Mouse (Mus musculus) midbrain, embryonic 14.5 days (tissue): ENCODE measurements at regions not wholly inside any gene's neighbourhood (a gene's known extent, or its start where the extent isn't known, plus 50 kb on each side); places are given as distances from the start of the nearest gene placed in this dataset.

Experiments
- ATAC-seq: fragments of 200-750 bp; cut with Nextera tagmentation; 2 replicates; pipeline ENCODE4 v1.8.0; 2017; ENCODE audit warnings: moderate number of reproducible peaks, moderate library complexity; ENCODE audit not compliant: low FRiP score, low TSS enrichment
- DNase-seq: peaks from one replicate; pipeline ENCODE4 v3.0.0-alpha.2; 2015
- H3K27ac ChIP-seq: fragments of 300-500 bp; sonication (generic); replicated peaks from 2 replicates; pipeline ENCODE4 v1.5.1; 2014; ENCODE audit warnings: mild to moderate bottlenecking, low read depth, low read length, moderate library complexity
- H3K27me3 ChIP-seq: fragments of 300-500 bp; sonication (generic); 2 replicates; pipeline ENCODE4 v1.6.1; 2014; ENCODE audit warnings: low read length, control low read depth, mixed read lengths; ENCODE audit not compliant: control insufficient read depth, insufficient read depth
- H3K36me3 ChIP-seq: fragments of 300-500 bp; sonication (generic); 2 replicates; pipeline ENCODE4 v1.6.1; 2014; ENCODE audit warnings: low read length, control low read depth; ENCODE audit not compliant: control insufficient read depth, insufficient read depth
- H3K4me1 ChIP-seq: fragments of 300-500 bp; sonication (generic); 2 replicates; pipeline ENCODE4 v1.6.1; 2014; ENCODE audit warnings: mild to moderate bottlenecking, antibody characterized with exemption, low read length, control low read depth; ENCODE audit not compliant: control insufficient read depth, insufficient read depth
- H3K4me2 ChIP-seq: fragments of 300-500 bp; sonication (generic); 2 replicates; pipeline ENCODE4 v1.6.1; 2014; ENCODE audit warnings: mild to moderate bottlenecking, low read length, moderate library complexity
- H3K4me3 ChIP-seq: fragments of 300-500 bp; sonication (generic); replicated peaks from 2 replicates; pipeline ENCODE4 v1.5.1; 2014; ENCODE audit warnings: low read depth, low read length
- H3K9ac ChIP-seq: fragments of 300-500 bp; sonication (generic); replicated peaks from 2 replicates; pipeline ENCODE4 v1.6.1; 2014; ENCODE audit warnings: mild to moderate bottlenecking, low read length, moderate library complexity
- H3K9me3 ChIP-seq: fragments of 300-500 bp; sonication (generic); 2 replicates; pipeline ENCODE4 v1.6.1; 2016; ENCODE audit warnings: low read length, control low read depth, mixed read lengths; ENCODE audit not compliant: control insufficient read depth
- WGBS: fragments of 180-500 bp; shearing (Covaris S2); extraction: QIAGEN DNeasy Blood & Tissue Kit; methylation state at CpG from one replicate; pipeline ENCODE4 v1.1.7; 2014; 5-methylcytosine and 5-hydroxymethylcytosine counted together

GRCm38 (mm10) chr3:21497011-21497410, 579.4 kb upstream of the Tbl1xr1 start:
- DNase-seq (no peak), ATAC-seq (no peak)
- H3K27me3 ChIP-seq = no peaks in the 10 kb centered on the region
- no peaks in the 10 kb centered on the region for H3K36me3 ChIP-seq
- peaks cover 7% of the 10 kb centered on the region for H3K4me1 ChIP-seq
- no peak overlapping the region for H3K4me3 ChIP-seq
- 53% methylated on average over 1 of the region's 1 CpGs for WGBS
- no peak overlapping the region for H3K9ac ChIP-seq
- no peak overlapping the region for H3K27ac ChIP-seq
- no peaks in the 10 kb centered on the region for H3K9me3 ChIP-seq
- H3K4me2 ChIP-seq = no peak overlapping the region

DNA sequence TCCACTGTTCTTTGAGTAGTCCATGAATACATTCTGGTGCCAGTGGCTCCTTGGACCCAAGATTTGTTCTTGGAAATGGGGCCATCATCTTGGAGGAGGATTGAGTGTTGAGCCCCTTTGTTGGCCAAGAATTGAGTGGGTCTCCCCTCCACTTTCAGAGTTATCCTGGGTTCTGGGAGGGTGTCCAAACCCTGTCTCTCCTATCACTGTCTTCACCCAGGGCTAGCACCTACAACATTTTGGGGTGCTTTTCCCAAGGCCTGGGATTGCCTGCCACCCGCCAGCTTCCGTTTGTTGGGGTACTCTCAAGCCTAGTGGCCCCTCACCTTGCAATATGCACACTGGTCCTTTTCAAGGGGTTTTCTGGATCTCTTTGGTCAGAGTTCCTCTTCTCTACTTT, 568.8 kb upstream of the Tbl1xr1 start:
- no peaks in the 10 kb centered on the region for H3K36me3 ChIP-seq
- no peak overlapping the region for H3K4me2 ChIP-seq
- peaks cover 30% of the 10 kb centered on the region for H3K9me3 ChIP-seq
- DNase-seq (no peak), ATAC-seq (no peak)
- no peaks in the 10 kb centered on the region for H3K27me3 ChIP-seq
- no peak overlapping the region for H3K27ac ChIP-seq
- H3K4me1 ChIP-seq = no peaks in the 10 kb centered on the region
- 98% methylated on average over 2 of the region's 2 CpGs for WGBS
- H3K9ac ChIP-seq = no peak overlapping the region
- no peak overlapping the region for H3K4me3 ChIP-seq

- DNase-seq (no peak), ATAC-seq (no peak)
- H3K9me3 ChIP-seq = peaks cover 24% of the 10 kb centered on the region
- no peak overlapping the region for H3K4me3 ChIP-seq
- no peaks in the 10 kb centered on the region for H3K4me1 ChIP-seq
- WGBS = 83% methylated on average over 4 of the region's 4 CpGs
- H3K36me3 ChIP-seq = no peaks in the 10 kb centered on the region
- H3K4me2 ChIP-seq = no peak overlapping the region
- H3K27ac ChIP-seq = no peak overlapping the region
- no peaks in the 10 kb centered on the region for H3K27me3 ChIP-seq
- no peak overlapping the region for H3K9ac ChIP-seq
Observed at GRCm38 (mm10) chr3:21512081-21512480, 564.4 kb upstream of the Tbl1xr1 start.

- DNase-seq (peak; percentile 79), ATAC-seq (peak; percentile 81)
- Histone ChIP-seq H3K4me3 (no peak overlapping the region), H3K27me3 (no peaks in the 10 kb centered on the region), H3K27ac (peak overlapping the region; percentile 60; the same call in 1 of the 2 replicates), H3K9ac (no peak overlapping the region), H3K4me2 (no peak overlapping the region), H3K36me3 (no peaks in the 10 kb centered on the region), H3K4me1 (peaks cover 10% of the 10 kb centered on the region), H3K9me3 (no peaks in the 10 kb centered on the region)
- 5% methylated on average over 1 of the region's 1 CpGs for WGBS
Observed at GRCm38 (mm10) chr3:21524426-21524937, 552.0 kb upstream of the Tbl1xr1 start.

- Histone ChIP-seq H3K27ac (no peak overlapping the region), H3K9ac (no peak overlapping the region), H3K36me3 (no peaks in the 10 kb centered on the region), H3K4me2 (no peak overlapping the region), H3K27me3 (no peaks in the 10 kb centered on the region), H3K4me3 (no peak overlapping the region), H3K9me3 (no peaks in the 10 kb centered on the region), H3K4me1 (no peaks in the 10 kb centered on the region)
- WGBS = 70% methylated on average over 5 of the region's 5 CpGs
- DNase-seq (peak; percentile 17), ATAC-seq (no peak)
Observed at GRCm38 (mm10) chr3:21530862-21531261, 545.6 kb upstream of the Tbl1xr1 start.

DNA sequence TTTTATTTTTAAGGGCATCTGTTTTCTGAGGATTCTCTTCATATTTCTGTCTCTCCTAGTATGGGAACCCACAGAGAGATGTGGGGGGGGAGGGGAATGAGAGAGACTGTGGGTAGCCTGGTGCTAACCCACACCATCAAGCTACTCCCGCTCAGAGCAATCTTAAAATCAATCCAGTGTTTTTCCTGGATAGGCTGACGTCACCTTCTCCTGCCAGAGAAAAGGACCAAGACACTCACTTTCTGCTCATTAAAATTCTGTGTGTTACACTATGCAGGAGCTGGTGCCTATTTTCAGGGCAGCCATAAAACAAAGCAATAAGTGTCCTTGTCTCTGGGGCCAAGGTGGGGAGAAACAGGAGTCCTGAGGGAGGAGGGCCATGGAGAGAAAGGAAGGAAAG, 537.3 kb upstream of the Tbl1xr1 start:
- no peak overlapping the region for H3K27ac ChIP-seq
- WGBS = 52% methylated on average over 2 of the region's 2 CpGs
- no peak overlapping the region for H3K4me2 ChIP-seq
- DNase-seq = peak; percentile 18
- no peaks in the 10 kb centered on the region for H3K9me3 ChIP-seq
- H3K4me3 ChIP-seq = no peak overlapping the region
- H3K27me3 ChIP-seq = no peaks in the 10 kb centered on the region
- H3K9ac ChIP-seq = no peak overlapping the region
- H3K36me3 ChIP-seq = no peaks in the 10 kb centered on the region
- 0 out of 2 replicates have a peak, but pooled peaks cover 3% of the 10 kb centered on the region for H3K4me1 ChIP-seq
- no peak for ATAC-seq

- WGBS = 68% methylated on average over 2 of the region's 2 CpGs
- no peak for ATAC-seq
- peak; percentile 43 for DNase-seq
Observed at GRCm38 (mm10) chr3:21544456-21544855, 532.0 kb upstream of the Tbl1xr1 start.

DNA sequence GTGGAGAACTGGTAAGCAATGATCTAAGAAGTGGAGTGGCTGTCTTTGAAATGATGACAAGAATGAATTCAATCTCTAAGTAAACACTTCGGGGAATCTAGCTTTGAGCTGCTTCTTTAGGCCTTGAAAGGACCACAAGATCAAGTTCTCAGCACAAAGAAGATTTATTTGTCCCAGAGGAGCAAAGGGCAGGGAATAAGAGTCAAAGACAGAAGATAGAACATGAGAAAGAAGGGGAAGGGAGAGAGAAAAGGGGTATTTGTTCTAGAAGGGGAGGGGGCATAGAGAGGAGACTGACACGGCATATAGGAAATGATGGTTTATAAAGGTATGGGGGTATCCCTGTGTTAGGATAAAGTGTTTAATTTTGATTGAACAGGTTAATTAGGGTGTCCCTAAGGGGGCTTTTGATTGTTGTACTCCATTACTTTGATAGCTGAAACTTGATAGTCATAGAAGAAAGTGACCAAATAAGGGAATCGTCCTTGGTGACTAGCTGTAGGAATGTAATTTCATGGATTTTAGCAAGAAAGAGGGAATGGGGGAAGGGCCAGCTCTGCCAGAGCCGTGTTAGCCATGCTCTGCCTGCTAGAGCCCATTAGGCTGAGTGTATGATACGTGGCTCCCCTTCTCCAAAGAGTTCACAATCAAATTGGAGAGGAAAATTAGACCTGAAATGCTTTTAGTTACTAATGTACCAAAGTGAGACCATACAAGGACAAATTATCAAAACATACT, 531.1 kb upstream of the Tbl1xr1 start:
- H3K4me1 ChIP-seq = peaks cover 21% of the 10 kb centered on the region
- no peak for ATAC-seq
- WGBS = 27% methylated on average over 5 of the region's 5 CpGs

More at GRCm38 (mm10) chr3:21544456-21544855, 532.0 kb upstream of the Tbl1xr1 start:
- Histone ChIP-seq H3K9me3 (no peaks in the 10 kb centered on the region), H3K4me3 (no peak overlapping the region), H3K4me1 (peaks cover 21% of the 10 kb centered on the region), H3K27ac (peak overlapping the region; percentile 41; the same call in 1 of the 2 replicates), H3K36me3 (no peaks in the 10 kb centered on the region), H3K27me3 (no peaks in the 10 kb centered on the region), H3K4me2 (no peak overlapping the region), H3K9ac (no peak overlapping the region)

GRCm38 (mm10) chr3:21546411-21546810, 530.0 kb upstream of the Tbl1xr1 start:
- Histone ChIP-seq H3K27ac (no peak overlapping the region), H3K4me1 (peaks cover 21% of the 10 kb centered on the region), H3K4me3 (no peak overlapping the region), H3K36me3 (no peaks in the 10 kb centered on the region), H3K9me3 (no peaks in the 10 kb centered on the region), H3K9ac (no peak overlapping the region), H3K4me2 (no peak overlapping the region), H3K27me3 (no peaks in the 10 kb centered on the region)
- 38% methylated on average over 2 of the region's 2 CpGs for WGBS
- ATAC-seq = no peak
- no peak for DNase-seq

More for the DNA sequence above, 531.1 kb upstream of the Tbl1xr1 start:
- no peak overlapping the region for H3K9ac ChIP-seq
- H3K27me3 ChIP-seq = no peaks in the 10 kb centered on the region
- H3K27ac ChIP-seq = peak overlapping the region; percentile 56
- H3K9me3 ChIP-seq = no peaks in the 10 kb centered on the region
- DNase-seq = peak; percentile 57
- H3K4me3 ChIP-seq = no peak overlapping the region
- H3K36me3 ChIP-seq = no peaks in the 10 kb centered on the region
- no peak overlapping the region for H3K4me2 ChIP-seq
